Comparison of ENCODE assay signal across 1 mouse cellular context in genomic region chr10:59952781-59953563, GRCm38 (mm10).
TF ChIP-seq lines count a peak whose summit lies in the region.

No protein-coding gene starts in this region.

TF ChIP-seq in MEL, 35 proteins besides CTCF, POLR2A, EP300 and RAD21 (continued from another document):
- TF ChIP-seq KAT2A (conservative IDR thresholded peaks at IDR 0.05; ENCODE audit: low read depth, low read length) (peak; percentile 51), CHD2 (IDR thresholded peaks at IDR 0.05; ENCODE audit: low read length) (no peak), MXI1 (IDR thresholded peaks at IDR 0.05; ENCODE audit: low read depth, low read length) (peak; percentile 43; the same call in 1 of the 2 replicates)
TF ChIP-seq in MEL: peak in this region for 11.
